Mouse (Mus musculus): ENCODE results near the gene H2afv.
"Not testable (repeated sequence)": the region's sequence is repeated elsewhere in the genome, so short reads cannot be mapped to it uniquely, and the experiment has no call there.

H2afv gene

DNA sequence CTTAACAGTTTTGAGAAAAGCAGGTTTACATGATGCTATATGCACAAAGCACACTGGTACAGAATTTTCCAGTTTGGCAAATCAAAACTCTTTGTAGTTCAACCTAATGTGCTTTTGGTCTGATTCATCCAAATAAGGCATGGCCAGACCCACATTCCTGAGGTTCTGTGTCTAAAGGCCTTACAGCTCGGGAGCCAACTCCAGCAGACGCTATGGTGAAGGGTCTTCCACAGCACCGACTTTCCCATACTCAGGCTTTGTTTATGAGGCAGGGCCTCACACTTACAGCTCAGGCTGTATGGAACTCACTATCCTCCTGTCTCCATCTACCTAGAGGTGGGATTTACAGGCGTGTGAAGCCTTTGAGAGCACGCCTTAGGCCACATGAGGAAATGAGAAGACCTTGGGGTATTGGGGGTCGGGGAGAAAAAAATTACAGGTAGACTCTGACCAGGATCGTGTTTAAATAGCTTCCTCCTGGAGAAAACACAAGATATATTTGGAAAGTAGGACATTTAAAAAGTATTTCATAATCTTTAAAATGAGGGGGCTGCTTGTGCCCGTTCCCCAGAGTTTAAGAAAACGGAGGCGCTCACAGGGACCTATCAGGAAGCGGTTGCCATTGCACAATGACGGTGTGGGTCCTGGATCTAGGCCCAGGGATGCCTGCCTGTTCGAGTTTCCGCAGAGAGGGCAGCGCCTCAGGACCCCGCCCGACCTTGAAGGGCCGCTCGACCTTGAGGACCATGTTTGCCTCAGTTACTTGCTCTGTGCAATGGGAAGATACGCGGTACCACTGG, 29.3 kb downstream of the H2afv start, which contains the start of gene Ppia:
Gene Ppia, plus strand, starts transcription at position 693 of the 800 bp plus-strand sequence.
- DNase-seq: peak; percentile 50

DNA sequence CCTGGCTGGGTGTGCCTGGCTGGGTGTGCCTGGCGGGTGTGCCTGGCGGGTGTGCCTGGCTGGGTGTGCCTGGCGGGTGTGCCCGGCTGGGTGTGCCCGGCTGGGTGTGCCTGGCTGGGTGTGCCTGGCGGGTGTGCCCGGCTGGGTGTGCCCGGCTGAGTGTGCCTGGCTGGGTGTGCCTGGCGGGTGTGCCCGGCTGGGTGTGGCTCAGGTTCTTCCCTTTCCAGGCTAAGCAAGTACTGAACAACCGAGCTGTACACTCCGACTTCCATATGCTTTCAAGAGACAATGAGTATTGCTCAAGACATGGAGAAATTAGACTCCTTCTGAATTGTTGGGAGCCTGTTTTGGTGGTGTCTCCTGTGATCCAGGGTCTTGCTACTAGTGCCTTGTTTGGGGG, 31.0 kb downstream of the H2afv start:
- DNase-seq: no peak

DNA sequence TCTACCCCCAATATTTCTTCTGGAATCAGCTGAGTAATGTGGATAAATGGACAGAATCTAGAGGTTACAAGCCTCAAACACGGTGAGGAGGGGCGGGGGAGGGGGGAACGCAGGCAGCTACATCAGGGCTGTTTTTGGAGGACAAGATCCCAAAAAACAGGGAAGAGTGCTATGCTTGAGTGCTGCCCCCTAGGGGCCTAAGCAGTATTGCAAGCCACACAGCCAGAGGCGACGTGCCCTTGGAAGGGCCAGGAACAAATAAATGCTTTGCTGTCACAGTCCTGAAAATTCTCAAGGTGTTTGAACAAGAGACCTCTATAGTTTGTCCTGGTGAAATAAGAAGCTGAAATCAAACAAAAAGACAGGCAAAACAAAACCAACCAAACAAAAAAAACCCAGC, 32.6 kb downstream of the H2afv start:
- DNase-seq: peak; percentile 89

DNA sequence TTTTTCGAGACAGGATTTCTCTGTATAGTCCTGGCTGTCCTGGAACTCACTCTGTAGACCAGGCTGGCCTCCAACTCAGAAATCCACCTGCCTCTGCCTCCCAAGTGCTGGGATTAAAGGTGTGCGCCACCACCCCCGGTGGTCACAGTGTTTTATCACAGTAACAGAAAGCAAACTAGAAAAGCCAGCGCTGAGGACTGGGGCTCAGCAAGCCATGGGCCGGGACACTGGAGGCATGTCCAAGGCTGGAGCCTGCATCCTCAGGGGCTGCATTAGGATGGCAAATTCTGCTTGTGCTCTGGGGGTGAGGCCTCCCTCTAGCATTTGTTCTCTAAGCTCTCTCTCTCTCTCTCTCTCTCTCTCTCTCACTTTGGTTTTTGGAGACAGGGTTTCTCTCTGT, 33.5 kb downstream of the H2afv start:
- not testable (repeated sequence) for DNase-seq

DNA sequence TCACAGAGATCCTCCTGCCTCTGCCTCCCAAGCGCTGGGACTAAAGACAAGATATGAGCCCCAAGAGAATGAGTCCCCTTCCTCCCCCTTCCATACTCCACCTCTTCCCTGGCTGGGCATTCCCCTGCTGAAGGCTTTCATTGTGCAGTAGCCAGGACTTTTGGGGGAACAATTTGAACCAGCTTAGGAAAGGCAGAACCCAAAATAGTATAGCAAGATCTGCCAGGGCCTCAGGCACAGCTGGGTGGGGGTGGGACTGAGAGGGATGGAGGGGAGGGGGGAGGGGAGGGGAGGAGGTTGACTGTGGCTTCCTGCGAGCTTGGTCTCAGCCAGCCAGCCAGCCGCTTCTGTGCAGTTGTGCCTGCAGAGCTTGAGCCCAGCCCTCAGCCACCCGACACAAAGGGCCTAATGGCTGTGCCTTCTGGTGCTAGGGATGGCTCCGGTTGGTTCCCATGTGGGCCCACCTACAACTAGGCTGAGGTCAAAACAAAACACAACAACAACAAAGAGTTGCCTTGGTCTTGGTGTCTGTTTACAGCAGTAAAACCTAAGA, 34.1 kb downstream of the H2afv start:
- no peak for DNase-seq

DNA sequence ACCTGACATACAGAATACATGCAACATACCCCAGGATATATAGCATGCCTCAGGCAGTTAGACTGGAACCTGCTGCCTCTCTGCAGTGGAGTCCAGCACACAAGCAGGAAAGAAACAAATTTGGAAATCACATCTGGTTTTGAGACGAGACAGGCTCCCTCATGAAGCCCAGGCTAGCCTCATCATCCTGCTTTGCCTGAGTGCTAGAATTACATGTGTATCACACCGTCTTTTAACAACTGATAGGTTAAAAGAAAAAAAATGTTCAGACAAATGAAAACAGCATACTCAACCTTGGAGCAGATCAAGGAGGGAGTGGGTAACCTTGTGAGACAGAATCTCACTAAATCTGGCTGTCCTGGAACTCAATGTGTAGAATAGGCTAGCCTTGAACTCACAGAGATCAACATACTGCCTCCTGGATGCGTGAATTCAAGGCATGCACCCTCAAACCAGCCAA, 37.1 kb downstream of the H2afv start:
- no peak for DNase-seq

DNA sequence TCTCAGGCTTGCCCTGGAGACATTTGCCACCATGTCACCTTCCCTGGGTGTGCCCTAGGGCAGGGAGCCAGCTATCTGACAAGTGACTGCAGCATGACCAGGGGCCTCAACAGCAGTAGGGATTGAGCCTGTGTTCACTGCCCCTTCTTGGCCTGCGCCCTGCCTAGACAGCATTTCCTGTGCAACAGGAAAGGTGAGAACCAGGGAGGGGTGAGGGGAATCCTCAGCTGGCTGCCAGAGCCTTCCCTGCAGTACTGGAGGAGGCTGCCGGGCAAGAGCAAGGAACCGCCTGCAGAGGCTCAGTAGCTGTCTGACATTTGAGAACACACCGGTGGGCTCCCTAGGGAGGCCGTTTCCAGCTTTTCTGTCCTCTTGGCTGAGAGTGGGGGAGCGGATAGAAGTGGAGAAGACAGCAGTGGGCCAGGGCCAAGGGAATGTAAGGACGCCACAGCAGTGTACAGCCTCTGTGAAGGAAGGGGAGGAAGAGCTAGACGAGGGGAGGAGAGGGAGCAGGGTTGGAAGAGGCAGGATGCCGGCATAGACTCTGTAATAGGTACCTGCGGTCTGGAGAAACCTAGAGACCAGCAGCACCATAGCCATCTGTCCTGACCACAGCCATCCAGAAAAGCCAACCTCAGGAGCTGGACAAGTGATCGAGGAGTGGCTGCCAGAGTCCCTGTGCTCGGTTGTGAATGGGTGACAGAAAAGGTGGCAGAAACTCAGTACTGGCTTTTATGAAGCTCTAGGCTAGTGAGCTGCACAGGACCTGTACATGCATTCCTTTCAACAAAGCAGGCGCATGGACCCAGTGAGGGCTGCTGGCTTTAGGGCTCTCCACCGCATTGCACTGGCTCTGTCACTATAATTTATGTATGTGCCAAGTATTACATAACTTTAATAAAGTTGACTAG, 37.7 kb downstream of the H2afv start:
- peak; percentile 82 for DNase-seq

DNA sequence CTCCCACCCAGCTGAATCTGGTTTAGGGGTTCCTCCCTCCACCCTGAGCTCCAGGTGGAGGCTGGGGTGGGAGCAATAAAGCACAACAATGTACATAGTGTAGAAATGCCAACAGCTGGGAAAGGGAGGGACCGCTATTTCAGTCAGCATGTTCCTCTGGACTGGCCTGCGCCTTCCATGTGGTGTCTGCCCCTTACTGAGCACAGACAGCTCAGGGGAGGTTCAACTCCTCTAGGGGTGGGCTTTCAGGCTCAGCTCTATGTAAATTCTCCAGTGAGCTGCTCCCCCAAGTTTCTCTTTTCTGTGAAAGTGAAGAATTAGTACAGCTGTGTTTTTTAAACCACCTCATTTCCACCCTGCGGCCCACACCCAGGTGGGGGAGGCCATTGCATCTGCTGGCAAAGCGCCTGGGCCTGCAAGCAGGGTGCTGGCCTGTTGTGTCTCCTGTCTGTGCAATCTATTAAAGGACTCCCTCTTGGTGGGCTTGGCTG, 38.6 kb downstream of the H2afv start:
- DNase-seq: peak; percentile 62

DNA sequence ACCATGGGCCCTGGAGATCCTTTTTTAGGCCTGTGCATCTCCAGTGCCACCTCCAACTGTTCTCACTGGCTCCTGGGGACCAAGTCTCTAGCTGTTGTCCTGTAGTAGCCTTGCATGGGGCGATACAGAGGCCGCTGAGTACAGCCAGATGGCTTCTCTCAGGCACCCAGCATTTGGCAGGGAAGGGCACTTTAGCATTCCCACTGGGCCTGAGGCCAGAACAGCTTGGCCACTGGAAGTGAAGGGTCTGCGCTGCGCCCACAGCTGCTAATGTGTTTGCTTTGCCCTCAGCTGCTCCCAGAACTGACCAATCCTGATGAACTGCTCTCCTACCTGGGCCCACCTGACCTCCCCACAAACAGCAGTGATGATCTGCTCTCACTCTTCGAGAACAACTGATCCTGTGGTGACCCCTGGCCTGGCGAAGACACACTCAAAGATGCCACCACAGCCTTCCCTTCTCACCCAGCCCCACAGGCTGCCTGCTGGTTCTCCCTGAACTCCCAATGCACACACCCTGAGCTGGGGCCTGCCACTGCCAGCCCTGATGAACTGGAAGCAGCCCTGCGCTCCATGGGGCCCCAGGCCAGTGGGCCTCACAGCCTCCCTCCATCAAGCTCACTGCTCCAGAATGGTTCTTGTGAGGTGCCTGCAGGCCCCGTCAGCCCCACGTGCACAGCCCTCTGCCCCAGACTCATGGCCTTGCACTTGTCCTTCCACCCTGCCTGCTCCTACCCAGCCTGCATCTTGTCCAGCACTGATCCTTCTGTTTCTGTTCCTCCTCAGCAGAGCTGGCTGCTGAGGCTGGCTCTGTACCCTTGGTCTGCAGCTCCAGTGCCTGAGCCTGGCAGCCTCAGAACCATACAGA, 39.3 kb downstream of the H2afv start:
- DNase-seq: peak; percentile 47

DNA sequence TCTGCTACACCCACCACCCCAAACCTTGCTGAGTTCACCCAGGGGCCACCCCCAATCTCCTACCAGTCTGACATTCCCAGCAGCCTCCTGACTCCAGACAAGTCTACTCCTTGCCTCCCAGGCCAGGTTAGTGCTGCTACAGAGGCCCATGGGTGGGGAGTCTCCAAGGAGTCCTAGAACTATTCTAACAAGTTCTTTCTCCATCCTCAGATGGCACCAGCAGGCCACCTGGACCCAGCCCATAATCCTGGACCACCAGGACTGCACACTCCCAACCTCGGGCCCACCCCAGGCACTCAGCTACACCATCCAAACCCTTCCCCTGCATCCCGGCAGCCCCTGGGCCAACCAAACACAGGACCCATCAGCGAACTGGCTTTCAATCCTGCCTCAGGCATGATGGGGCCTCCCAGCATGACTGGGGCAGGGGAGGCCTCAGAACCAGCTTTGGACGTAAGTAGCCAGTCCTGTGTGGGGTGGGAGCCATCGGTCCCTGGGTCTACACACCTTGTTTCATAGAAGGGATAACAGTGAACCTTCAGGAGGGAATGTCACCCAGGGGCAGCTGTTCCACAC, 40.3 kb downstream of the H2afv start:
- DNase-seq: peak; percentile 36

DNA sequence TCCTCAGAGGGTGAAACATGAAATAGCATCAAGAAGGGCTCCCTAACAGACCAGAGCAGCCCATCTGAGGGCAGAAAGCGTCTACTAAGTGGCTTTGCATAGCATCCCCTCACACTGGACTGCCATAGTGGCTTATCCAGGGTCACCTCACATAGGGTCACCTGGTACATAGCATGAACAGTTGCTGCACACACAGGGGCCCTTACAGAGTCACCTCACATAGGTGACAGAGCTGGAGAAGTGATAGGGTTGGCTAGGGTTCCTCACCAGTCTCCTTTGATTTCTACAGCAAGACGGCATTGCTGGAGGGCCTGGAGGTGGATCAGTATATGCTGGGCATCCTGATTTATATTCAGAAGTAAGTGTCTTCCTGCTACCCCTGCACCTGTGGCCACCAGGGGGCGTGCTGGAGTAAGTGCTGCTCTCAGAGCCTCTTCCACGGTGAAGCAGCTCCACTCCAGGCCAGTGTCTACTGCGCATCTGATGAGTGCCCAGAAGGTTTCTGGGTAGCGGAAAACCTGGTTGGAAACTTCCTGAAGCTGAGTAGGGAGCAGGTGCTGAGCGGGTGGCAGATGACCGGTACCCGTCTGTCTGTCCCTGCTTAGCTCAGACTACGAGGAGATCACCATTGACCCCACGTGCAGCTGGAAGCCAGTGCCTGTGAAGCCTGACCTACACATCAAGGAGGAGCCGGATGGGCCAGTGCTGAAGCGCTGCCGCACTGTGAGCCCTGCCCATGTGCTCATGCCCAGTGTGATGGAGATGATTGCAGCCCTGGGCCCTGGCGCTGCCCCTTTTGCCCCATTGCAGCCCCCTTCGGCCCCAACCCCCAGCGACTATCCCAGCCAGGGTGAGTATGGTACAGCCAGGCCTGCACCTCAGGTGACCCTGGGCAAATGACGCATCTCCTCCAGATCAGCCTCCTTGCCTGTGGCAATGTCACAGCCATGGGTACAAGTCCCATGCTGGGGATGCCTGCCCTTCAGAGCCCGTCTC, 41.4 kb downstream of the H2afv start:
- DNase-seq: peak; percentile 60

DNA sequence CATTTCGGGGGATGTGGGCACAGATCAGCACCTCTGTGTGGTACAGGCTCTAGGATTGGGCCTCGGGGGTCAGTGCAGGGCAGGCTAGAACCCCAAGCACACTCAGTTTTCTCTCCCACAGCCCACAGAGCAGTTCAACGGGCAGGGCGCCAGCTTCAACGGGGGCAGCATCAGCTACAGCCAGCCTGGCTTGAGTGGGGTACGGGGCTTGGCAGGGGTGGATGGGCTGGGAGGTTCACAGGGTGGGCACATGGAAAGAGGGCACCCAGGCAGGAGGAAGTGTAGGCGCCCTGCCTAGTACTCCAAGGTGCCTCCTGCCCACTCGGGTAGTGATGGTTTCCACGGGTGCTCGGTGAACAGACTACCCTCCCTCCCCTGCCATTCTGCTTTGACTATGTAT, 46.1 kb downstream of the H2afv start:
- DNase-seq: peak; percentile 18

DNA sequence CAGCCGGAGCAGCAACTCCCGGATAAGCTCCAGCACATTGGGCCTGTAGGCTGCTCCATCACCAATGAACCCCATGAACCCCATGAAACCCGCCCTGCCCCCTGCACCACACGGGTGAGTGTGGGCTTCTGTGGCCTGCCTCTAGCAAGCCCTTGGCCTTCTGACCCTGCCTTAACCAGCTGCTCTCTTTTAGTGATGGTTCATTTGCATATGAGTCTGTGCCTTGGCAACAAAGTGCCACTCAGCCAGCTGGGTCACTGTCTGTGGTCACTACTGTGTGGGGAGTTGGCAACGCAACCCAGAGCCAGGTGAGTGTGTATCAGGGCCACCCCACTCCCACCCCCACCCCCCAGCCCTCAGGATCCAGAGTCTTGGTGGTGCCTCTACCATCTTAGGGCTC, 48.7 kb downstream of the H2afv start:
- DNase-seq: peak; percentile 14

DNA sequence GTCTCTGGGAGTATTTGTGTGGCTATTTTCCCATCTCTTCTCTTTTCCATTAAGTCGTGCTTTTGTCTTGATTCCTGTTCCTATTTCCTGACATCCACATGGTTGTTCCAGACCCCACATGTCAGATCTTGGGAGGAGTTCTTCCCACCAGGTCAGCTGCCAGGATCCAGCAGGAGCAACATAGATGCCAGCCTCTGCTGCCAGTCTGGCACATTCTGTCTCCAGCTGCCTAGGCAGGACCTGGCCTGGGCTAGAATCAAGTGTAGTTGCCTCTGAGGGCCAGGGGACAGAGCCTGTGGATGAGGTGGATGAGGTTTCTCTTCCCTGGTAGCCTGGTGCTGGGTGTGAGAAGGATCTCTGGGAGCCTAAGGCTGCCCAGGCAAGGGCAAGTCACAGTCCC, 50.4 kb downstream of the H2afv start:
- peak; percentile 34 for DNase-seq

DNA sequence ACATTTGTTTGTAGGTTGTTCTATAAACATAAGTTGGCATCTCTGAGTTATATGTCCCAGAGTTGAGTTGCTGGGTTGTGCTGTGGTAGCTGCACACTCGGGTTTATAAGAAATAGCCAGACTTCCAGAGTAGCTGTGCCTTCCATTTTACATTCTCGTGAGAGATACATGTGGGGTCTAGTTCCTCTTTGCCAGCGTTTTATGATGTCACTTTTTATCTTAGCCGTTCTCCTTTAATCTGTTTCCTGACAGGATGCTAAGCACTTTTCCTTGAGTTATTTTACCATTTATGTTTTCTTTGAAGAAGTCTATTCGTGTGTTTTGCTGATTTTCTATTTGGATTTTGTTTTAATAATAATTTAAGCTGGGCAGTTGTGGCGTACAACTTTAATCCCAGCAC, 51.4 kb downstream of the H2afv start:
- peak; percentile 16 for DNase-seq

DNA sequence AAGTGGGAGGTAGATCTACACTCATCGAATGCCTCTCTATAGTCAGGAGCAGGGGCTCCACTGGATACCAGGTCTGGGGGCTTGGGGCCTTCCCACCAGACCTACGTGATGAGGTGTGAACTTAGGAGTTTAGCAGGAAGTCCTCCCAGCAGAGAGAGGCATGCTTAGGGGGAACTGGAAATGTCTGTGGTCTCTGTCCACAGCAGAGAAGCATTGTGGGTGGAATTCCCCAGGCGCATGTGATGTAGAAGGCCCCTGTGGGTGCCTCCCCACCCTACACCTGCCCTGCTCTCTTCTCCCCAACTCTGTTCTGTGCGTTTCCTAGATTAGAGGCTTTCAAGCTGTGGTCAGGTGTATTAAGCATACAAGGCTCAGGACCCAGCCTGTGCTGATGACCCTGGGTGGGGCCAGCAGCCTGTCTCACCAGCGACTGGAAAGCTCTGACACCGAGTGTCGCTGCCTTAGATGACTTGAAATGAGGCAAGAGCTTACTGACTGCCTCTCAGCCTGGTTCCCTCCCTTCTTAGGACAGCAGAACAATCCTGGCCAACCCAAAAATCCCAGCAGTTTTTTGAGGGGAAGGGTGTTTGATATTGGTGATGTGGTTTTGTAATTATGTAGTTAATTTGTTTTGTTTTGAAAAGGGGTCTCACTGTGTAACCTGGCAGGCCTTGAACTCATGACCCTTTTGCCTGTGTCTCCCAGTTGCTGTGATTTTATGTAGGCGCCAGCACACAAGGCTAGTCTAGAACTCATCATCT, 52.5 kb downstream of the H2afv start:
- DNase-seq: peak; percentile 24

DNA sequence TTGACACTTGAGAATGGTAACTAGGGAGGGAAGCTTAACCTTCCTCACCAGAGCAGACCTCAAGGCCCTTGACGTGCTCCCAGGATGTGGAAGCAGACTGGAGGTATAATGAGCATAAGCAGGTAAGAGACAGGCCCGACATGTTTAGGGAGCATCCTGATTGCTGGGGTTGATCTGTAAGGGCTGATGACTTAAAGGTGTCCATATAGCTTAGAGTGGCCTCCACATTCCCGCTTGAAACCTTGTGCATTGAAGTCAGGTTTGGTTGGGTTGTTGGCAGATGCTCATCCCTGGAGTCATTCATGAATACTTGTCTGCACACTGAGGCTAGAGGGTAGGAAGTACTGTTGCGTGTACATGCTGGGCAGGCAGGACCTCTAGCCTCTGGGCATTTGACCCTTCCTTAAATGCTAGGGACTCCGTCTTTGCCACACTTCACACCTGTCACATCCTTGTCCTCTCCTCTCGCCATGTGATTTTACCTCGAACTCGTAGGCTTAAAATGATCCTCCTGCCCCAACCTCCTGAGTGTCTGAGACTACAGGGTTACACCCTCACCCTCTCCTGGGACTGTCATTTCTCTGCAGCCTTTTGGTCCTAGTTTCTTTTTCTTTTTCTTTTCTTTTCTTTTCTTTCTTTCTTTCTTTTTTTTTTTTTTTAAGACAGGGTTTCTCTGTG, 53.7 kb downstream of the H2afv start:
- peak; percentile 49 for DNase-seq

DNA sequence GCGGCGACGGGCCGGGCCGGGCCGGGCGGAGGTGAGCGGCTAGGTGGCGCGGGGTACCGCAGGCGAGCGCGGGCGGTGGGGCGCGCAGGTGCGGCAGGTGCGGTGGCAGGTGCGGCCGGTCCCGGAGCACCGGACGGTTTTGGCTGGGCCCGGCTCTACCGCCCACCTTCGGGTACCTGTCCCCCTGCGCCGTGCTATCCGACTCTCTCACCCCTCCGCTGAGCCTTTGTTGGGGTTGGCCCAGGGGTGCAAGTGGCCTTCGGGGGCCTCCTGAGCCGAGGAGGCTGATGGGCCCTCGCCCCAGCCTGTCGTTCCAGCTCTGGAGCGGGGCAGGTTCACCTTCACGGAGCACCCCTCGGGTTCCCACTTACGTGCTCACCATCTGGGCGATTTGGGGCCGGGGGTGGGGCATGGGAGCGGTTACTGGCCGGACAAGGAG, 54.7 kb downstream of the H2afv start:
- DNase-seq: no peak

All from cerebellum, adult 9-10 months (tissue).